Mouse (Mus musculus) embryonic facial prominence, embryonic 13.5 days (tissue): Measurements from ENCODE around the gene Magi2. TPM values are rescaled to one million over a fixed set of nuclear protein-coding genes. Genes with fewer than 3 reads are reported as not detected.
A peak's percentile ranks its signal among the peaks of the same experiment; 100 is the strongest.

Source experiments
- ATAC-seq: fragments of 200-750 bp; cut with Nextera tagmentation; 2 replicates; pipeline ENCODE4 v1.8.0; 2017; ENCODE audit warnings: low read depth; ENCODE audit not compliant: insufficient number of reproducible peaks, insufficient read depth, low FRiP score, low TSS enrichment
- H3K27ac ChIP-seq: fragments of 300-500 bp; sonication (generic); 2 replicates; pipeline ENCODE4 v1.5.1; 2015; ENCODE audit warnings: moderate library complexity, mild to moderate bottlenecking, inconsistent platforms
- H3K27me3 ChIP-seq: fragments of 300-500 bp; sonication (generic); 2 replicates; pipeline ENCODE4 v1.6.1; 2015; ENCODE audit warnings: mild to moderate bottlenecking, inconsistent platforms
- H3K36me3 ChIP-seq: fragments of 300-500 bp; sonication (generic); 2 replicates; pipeline ENCODE4 v1.6.1; 2015; ENCODE audit warnings: mild to moderate bottlenecking, inconsistent platforms
- H3K4me1 ChIP-seq: fragments of 300-500 bp; sonication (generic); 2 replicates; pipeline ENCODE4 v1.6.1; 2015; ENCODE audit warnings: inconsistent platforms
- H3K4me2 ChIP-seq: fragments of 300-500 bp; sonication (generic); 2 replicates; pipeline ENCODE4 v1.6.1; 2015; ENCODE audit warnings: moderate library complexity, mild to moderate bottlenecking, inconsistent platforms
- H3K4me3 ChIP-seq: fragments of 300-500 bp; sonication (generic); 2 replicates; pipeline ENCODE4 v1.5.1; 2015; ENCODE audit warnings: mild to moderate bottlenecking, inconsistent platforms
- H3K9ac ChIP-seq: fragments of 300-500 bp; sonication (generic); 2 replicates; pipeline ENCODE4 v1.6.1; 2015; ENCODE audit warnings: mild to moderate bottlenecking, inconsistent platforms
- H3K9me3 ChIP-seq: fragments of 300-500 bp; sonication (generic); 2 replicates; pipeline ENCODE4 v1.6.1; 2016; ENCODE audit warnings: inconsistent platforms
- WGBS: fragments of 180-500 bp; shearing (Covaris S2); methylation state at CpG from one replicate; pipeline ENCODE4 v1.1.7; 2015; ENCODE audit warnings: mixed read lengths; 5-methylcytosine and 5-hydroxymethylcytosine counted together
- polyA plus RNA-seq: library from polyadenylated mRNA; unstranded; fragments of >200 nt; fragmentation: Nextera tagmentation; extraction: Ambion mirVana; gene quantifications from 2 replicates; pipeline ENCODE4 v1.2.1, GENCODE M21; 2015

Magi2 gene
- polyA plus RNA-seq, 1 experiment from 2014 or later = 9.7 TPM

DNA sequence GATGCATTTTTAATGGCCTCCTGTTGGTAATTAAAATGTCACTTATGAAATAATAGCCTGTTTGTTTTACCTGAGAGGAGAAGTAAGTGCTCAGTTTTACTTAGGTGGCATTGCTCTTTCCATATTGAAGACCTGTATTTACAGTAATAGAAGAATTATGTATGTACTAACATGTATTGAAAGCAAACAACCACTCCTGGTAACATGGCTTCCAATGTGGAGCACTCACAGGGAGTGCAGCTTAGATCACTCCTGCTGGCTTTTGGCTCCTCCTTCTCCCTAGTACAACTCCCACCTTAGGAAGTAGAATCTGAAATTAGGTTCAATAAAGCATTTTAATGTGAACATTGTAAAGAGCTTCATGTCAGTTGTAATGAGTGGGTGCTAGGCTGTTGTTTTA lies 877.0 kb downstream of the Magi2 start:
- Histone ChIP-seq H3K4me1 (no peaks in the 10 kb centered on the region), H3K4me2 (no peak overlapping the region), H3K27me3 (no peaks in the 10 kb centered on the region), H3K9ac (no peak overlapping the region), H3K4me3 (no peak overlapping the region), H3K36me3 (no peaks in the 10 kb centered on the region), H3K9me3 (no peaks in the 10 kb centered on the region), H3K27ac (no peak overlapping the region)
- ATAC-seq = no peak

DNA sequence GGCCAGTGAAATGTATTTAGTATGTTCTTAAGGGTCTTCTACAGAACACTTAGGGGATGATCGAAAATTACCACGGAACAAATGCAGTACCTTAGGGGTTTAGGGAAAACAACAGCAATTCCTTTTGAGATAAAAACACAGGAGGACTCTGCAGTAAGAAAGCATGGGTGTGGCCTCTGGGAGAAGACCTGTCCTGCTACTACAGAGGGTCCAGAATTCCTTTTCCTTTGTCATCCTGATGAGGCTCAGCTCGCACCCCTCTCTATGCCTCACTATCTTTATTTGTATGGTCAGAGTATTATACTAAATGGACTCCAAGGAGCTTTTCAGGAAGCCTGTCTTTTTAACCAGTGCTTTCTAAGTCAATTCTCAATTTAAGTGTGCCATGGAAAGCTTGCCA lies 877.7 kb downstream of the Magi2 start:
- Histone ChIP-seq H3K9ac (no peak overlapping the region), H3K4me1 (no peaks in the 10 kb centered on the region), H3K27ac (no peak overlapping the region), H3K4me3 (no peak overlapping the region), H3K36me3 (no peaks in the 10 kb centered on the region), H3K4me2 (no peak overlapping the region), H3K27me3 (no peaks in the 10 kb centered on the region), H3K9me3 (no peaks in the 10 kb centered on the region)
- ATAC-seq = no peak
- WGBS = 75% methylated on average over 3 of the region's 3 CpGs

DNA sequence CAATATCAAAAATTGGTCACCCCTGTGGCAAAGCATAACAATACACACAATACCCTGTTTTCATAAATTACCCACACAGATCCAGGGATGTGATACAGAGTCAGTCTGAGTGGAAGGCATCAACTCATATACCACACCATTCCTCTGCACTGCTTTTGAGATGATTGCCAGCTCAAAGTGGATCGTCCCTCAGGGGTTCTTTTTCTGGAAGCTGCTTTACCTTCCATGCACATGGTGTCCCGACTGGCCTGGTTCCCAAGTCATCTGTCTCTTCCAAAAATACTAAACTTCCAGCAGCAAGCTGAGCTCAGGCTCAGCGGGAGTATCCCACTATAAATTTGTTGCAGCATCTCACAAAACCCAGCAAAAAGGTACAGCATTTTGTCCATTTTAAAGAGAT lies 882.7 kb downstream of the Magi2 start:
- Histone ChIP-seq H3K4me2 (no peak overlapping the region), H3K4me1 (no peaks in the 10 kb centered on the region), H3K4me3 (no peak overlapping the region), H3K9ac (no peak overlapping the region), H3K9me3 (no peaks in the 10 kb centered on the region), H3K27me3 (no peaks in the 10 kb centered on the region), H3K27ac (no peak overlapping the region), H3K36me3 (no peaks in the 10 kb centered on the region)
- no peak for ATAC-seq
- 74% methylated on average over 3 of the region's 3 CpGs for WGBS

DNA sequence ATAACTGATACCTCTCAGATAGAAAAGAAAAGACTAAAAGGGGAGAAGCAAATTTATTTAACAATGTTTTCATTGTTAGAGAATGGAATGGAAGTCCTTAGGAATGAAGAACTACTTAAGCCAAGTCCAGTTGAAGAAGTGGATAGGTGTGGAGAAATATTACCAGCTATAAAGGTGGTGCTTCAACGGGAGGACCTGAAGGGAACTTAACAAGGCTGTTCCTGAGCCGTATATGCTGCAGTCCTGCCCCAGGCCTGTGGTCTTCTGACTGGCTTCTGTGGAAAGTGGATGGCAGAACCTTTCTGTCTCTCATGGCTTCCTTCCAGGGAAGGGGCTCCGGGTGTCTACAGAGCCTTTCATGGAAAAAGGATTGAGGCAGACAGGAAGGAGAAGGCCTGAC lies 890.3 kb downstream of the Magi2 start:
- Histone ChIP-seq H3K36me3 (no peaks in the 10 kb centered on the region), H3K4me1 (no peaks in the 10 kb centered on the region), H3K4me3 (no peak overlapping the region), H3K4me2 (no peak overlapping the region), H3K27me3 (no peaks in the 10 kb centered on the region), H3K27ac (no peak overlapping the region), H3K9ac (no peak overlapping the region), H3K9me3 (no peaks in the 10 kb centered on the region)
- no peak for ATAC-seq
- WGBS = 73% methylated on average over 3 of the region's 3 CpGs

DNA sequence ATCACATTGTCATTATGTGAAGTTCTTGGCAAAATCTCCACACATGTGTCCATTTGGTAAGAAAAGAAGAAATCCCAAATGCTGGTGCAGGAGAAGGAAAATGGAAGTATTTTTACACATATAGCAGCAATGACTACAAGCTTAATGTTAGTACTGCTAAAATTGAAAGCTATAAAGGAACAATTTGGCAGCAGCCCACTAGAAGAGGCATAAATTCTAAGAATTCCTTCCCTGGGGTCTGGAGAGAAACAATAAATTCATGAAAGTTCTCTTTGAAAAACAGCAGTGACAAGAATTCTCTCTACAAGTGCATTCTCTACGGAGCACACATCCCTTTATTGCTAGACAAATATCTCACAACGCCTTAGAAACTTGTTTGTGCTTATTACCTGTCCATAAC lies 913.4 kb downstream of the Magi2 start:
- no peak overlapping the region for H3K9ac ChIP-seq
- ATAC-seq = no peak
- no peaks in the 10 kb centered on the region for H3K27me3 ChIP-seq
- peaks cover 10% of the 10 kb centered on the region for H3K4me1 ChIP-seq
- H3K36me3 ChIP-seq = no peaks in the 10 kb centered on the region
- H3K9me3 ChIP-seq = no peaks in the 10 kb centered on the region
- 41% methylated on average over 2 of the region's 2 CpGs for WGBS
- H3K27ac ChIP-seq = no peak overlapping the region
- no peak overlapping the region for H3K4me3 ChIP-seq
- H3K4me2 ChIP-seq = peak overlapping the region; percentile 34

DNA sequence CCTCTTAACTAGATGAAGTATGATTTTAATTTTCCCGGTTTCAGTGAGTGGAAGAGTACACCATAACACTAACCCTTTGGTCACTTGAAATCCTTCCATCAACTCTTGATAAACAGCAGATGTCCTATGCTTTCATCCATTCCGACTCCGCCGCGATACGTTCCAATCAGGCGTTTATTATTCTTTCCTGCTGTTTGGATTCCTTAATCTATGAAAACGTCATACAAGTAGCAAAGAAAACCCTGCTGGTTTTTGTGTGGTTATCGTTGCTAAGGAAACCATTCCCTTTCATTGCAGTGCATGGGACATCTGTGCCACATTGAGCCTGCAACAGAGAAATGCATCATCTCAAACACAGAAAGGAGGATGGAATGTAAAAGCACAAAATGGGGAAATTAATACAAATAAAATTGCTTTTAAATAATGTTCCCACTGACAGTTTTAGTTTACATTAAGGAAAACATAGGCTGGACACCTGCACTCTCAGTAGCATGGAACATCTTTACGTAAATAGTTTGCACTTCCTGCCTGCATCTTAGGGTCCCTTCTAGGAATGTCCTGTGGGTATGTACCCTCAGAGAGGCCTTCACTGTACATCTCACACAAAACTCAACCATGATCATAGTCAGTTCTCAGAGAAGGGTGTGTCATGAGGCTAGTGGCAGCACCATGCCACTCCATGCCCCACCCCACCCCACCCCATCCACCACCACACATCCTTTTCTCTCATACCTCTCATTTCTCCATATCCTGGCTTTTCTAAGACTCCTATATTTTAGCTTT lies 914.0 kb downstream of the Magi2 start:
- peaks cover 10% of the 10 kb centered on the region for H3K4me1 ChIP-seq
- no peaks in the 10 kb centered on the region for H3K36me3 ChIP-seq
- H3K4me3 ChIP-seq = no peak overlapping the region
- no peak overlapping the region for H3K9ac ChIP-seq
- H3K27ac ChIP-seq = no peak overlapping the region; the same call in 1 of the 2 replicates
- no peaks in the 10 kb centered on the region for H3K27me3 ChIP-seq
- ATAC-seq = no peak
- peak overlapping the region; percentile 34 for H3K4me2 ChIP-seq
- no peaks in the 10 kb centered on the region for H3K9me3 ChIP-seq
- 21% methylated on average over 10 of the region's 10 CpGs for WGBS

DNA sequence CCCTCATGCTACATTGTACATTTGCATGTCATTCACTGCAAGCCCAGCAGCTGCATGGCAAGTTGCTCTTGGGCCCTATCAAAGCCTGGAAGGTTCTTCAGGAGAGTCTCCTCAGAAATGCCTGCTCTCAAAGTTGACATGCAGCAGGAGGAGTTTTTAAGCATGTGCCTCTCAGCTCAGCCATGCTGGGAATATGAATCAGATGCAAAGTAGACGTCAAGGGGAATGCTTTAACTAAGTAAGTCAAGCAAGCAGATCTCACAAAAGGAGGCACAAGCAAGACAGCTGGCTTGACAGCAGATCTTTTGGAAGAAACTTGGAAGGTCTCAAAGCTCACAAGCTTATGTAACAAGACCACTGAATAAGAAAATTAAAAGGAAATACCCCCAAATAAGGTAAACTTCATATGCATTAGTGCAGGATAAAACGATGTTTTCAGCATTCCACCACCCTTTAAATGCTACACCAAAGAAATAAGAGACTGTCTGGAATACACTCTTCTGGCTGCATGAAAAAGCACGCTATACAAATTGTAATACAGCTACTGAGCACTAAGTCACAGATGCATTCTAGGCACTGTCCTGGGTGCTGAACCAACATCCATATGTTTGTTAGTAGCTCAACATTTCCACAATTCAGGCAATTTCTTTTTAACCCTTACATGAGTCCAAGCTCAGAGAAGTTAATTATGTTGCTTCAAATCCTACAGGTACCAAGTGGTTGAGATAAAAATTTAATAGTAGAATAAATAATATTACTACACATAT lies 926.7 kb downstream of the Magi2 start:
- Histone ChIP-seq H3K9ac (no peak overlapping the region), H3K27ac (no peak overlapping the region), H3K36me3 (no peaks in the 10 kb centered on the region), H3K4me2 (no peak overlapping the region), H3K9me3 (no peaks in the 10 kb centered on the region), H3K4me1 (no peaks in the 10 kb centered on the region), H3K27me3 (no peaks in the 10 kb centered on the region), H3K4me3 (no peak overlapping the region)
- 33% methylated on average over 3 of the region's 3 CpGs for WGBS
- ATAC-seq = no peak

DNA sequence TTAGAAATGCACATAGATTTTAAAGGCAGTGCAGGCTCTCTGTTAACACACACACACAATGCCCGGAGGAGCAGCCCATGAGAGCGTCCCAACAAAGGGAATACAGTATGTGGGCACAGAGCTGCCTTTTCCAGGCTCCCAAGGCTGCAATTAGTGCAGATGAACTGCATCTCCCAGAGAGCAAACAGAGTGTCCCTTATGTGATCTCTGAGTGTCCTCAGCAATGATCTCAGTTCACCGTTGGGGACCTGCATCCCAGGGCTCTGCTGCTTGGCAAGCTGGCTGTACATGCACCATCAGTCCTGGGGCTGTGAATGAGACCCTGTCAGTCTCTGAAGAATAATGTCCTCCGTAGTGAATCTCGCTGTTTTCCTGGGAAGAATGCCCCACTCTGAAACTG lies 969.9 kb downstream of the Magi2 start:
- Histone ChIP-seq H3K36me3 (no peaks in the 10 kb centered on the region), H3K27ac (no peak overlapping the region), H3K9me3 (no peaks in the 10 kb centered on the region), H3K4me1 (peaks cover 4% of the 10 kb centered on the region; the same call in 1 of the 2 replicates), H3K4me3 (no peak overlapping the region), H3K27me3 (no peaks in the 10 kb centered on the region), H3K4me2 (no peak overlapping the region), H3K9ac (no peak overlapping the region)
- 33% methylated on average over 5 of the region's 5 CpGs for WGBS
- ATAC-seq = no peak

DNA sequence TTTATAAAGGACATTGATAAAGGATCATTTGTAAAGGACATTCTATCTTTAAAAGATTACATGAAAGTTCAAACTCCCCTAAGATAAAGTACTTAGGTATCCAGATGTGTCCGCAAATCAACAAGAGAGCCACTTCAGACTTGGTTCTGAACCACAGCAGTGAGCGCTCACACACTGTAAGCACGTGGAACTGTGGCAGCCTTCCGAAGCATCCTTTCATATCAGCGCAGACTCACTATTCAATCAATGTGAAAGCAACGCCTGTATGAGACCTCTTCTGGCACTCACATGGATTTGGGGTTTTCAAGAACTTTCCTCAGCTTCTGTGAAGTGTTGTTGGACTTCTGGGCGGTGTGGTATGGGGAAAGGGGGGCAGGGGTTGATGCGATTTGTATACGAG lies 970.6 kb downstream of the Magi2 start:
- no peaks in the 10 kb centered on the region for H3K9me3 ChIP-seq
- H3K4me3 ChIP-seq = no peak overlapping the region
- no peak overlapping the region for H3K27ac ChIP-seq
- H3K4me2 ChIP-seq = no peak overlapping the region
- 81% methylated on average over 9 of the region's 9 CpGs for WGBS
- peaks cover 4% of the 10 kb centered on the region; the same call in 1 of the 2 replicates for H3K4me1 ChIP-seq
- H3K27me3 ChIP-seq = no peaks in the 10 kb centered on the region
- no peaks in the 10 kb centered on the region for H3K36me3 ChIP-seq
- no peak overlapping the region for H3K9ac ChIP-seq
- no peak for ATAC-seq

DNA sequence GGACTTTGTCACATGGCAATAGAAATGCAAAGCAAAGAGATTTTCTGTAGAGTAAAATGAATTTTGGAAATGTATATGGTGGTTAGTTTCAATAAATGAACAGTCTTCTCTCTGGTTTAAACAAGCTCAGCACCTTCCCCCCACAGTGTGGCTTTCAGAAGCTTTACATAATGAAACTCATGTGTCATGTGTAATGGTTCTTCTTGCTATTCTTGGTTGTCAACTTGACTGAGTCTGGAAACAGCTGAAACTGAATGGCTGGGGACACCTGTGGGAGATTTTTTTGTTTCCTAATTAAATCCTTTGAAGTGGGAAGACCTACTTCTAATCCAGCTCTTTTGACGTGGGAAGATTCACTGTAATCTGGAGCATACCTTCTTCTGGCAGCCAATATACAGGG lies 974.5 kb downstream of the Magi2 start:
- H3K27me3 ChIP-seq = no peaks in the 10 kb centered on the region
- no peak overlapping the region for H3K4me2 ChIP-seq
- no peak for ATAC-seq
- 57% methylated on average over 1 of the region's 1 CpGs for WGBS
- H3K36me3 ChIP-seq = no peaks in the 10 kb centered on the region
- no peaks in the 10 kb centered on the region for H3K9me3 ChIP-seq
- no peak overlapping the region for H3K4me3 ChIP-seq
- H3K27ac ChIP-seq = no peak overlapping the region
- peaks cover 4% of the 10 kb centered on the region; the same call in 1 of the 2 replicates for H3K4me1 ChIP-seq
- no peak overlapping the region for H3K9ac ChIP-seq

DNA sequence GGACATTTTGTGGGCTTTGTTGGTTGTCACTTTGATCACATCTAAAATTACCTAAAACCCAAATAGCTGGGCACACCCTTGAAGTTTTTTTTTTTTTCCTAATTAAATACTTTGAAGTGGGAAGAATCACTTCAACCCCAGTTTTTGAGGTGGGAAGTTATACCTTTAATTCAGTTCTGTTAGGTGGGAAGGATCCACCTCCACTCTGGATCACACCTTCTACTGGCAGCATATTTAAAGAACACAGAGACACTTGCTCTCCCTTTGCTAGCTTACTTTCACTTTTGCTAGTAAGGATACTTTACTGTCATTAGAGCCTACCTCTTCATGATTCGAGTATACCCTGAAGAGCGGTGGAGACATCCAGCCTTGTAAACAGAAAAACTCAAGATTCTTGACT lies 981.3 kb downstream of the Magi2 start:
- H3K27ac ChIP-seq = no peak overlapping the region
- ATAC-seq = no peak
- H3K36me3 ChIP-seq = no peaks in the 10 kb centered on the region
- no peaks in the 10 kb centered on the region for H3K27me3 ChIP-seq
- no peak overlapping the region for H3K4me3 ChIP-seq
- no peak overlapping the region for H3K4me2 ChIP-seq
- no peak overlapping the region for H3K9ac ChIP-seq
- no peaks in the 10 kb centered on the region for H3K9me3 ChIP-seq
- 89% methylated on average over 2 of the region's 2 CpGs for WGBS
- no peaks in the 10 kb centered on the region for H3K4me1 ChIP-seq

DNA sequence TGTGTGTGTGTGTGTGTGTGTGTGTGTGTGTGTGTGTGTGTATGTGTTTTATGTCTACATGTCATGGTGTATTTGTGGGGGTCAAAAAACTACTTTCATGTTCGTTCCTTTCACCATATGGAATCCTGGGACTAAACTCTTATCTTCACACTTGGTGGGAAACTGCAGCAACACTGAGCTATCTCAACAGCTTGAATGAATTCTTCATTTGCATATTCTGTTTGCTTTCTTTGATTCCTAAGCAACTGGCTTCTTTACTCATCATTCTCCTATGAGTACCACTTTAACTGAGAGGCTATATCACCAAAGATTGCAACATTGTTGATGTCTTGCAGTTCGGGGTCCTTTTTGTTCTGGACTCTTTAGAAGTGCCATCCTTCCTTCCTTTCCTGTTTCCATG lies 986.5 kb downstream of the Magi2 start:
- no peak overlapping the region for H3K4me2 ChIP-seq
- WGBS = 87% methylated on average over 2 of the region's 2 CpGs
- ATAC-seq = no peak

More for the DNA sequence above, 986.5 kb downstream of the Magi2 start:
- Histone ChIP-seq H3K36me3 (no peaks in the 10 kb centered on the region), H3K4me1 (no peaks in the 10 kb centered on the region), H3K4me3 (no peak overlapping the region), H3K9ac (no peak overlapping the region), H3K27me3 (no peaks in the 10 kb centered on the region), H3K9me3 (no peaks in the 10 kb centered on the region), H3K27ac (no peak overlapping the region)
